Mouse (Mus musculus) left cerebral cortex, postnatal 36 days (tissue): ENCODE measurements around the gene Zfp467. TPM values are rescaled to one million over a fixed set of nuclear protein-coding genes. Genes with fewer than 3 reads are reported as not detected.
A peak's percentile ranks its signal among the peaks of the same experiment; 100 is the strongest.

Experiments
- DNase-seq, 2 experiments: peaks; one replicate each; pipeline ENCODE4 v3.0.0; 2021 to 2022; ENCODE audit warnings: low spot score in 2 of 2, mixed read lengths in 1 of 2
- intact Hi-C: fragments of 180-260 bp; cut with DNase I; formaldehyde crosslinking; loops from one replicate; pipeline ENCODE4 v1.15.1; 2025
- total RNA-seq, 2 experiments: library from RNA; stranded (reverse); gene quantifications; 2 replicates each; pipeline ENCODE4 v1.2.3; 2021

Gene Zfp467
- total RNA-seq, 2 experiments from 2014 or later: 24.7 to 28.8 TPM

DNA sequence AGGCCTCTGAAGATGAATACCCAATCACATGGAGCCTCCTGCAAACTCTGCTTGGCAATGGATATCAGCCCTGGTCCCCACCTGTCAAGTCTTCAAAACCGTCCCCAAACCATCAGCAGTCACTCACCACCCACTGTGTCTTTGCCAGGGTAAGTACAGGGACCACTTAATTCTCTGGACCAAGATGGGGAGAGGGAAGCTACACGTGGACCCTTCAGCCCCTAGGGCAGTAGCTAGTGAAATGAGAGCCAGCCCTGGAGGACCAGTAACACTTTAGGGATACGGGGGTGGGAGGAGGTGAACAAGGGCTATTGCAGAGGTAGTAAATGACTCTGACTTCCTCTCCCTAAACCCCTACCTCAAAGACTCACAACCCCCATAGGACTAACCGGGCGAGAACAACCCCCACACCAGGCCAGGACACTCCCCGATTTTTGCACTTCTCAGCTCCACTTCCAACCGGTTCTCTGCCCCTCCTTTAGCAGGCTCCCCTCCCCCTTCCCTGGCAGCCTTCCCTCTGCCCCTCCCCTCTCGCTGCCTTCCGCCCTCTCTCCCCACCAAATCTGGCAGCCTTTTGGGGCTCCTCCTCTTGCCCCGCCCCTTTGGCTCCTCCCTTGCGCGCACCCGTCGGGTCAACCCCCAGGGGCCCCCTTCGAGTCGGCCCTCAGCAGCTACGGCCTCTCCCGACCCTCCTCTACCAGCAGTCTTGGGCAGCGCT lies 1.9 kb downstream of the Zfp467 start:
- peak; percentile 83 to 85 for DNase-seq
- intact Hi-C loops: loop anchor here (1.0 to 2.0 kb wide), 3 partner anchors 47 to 112 kb away; no protein-coding TSS in a partner anchor

DNA sequence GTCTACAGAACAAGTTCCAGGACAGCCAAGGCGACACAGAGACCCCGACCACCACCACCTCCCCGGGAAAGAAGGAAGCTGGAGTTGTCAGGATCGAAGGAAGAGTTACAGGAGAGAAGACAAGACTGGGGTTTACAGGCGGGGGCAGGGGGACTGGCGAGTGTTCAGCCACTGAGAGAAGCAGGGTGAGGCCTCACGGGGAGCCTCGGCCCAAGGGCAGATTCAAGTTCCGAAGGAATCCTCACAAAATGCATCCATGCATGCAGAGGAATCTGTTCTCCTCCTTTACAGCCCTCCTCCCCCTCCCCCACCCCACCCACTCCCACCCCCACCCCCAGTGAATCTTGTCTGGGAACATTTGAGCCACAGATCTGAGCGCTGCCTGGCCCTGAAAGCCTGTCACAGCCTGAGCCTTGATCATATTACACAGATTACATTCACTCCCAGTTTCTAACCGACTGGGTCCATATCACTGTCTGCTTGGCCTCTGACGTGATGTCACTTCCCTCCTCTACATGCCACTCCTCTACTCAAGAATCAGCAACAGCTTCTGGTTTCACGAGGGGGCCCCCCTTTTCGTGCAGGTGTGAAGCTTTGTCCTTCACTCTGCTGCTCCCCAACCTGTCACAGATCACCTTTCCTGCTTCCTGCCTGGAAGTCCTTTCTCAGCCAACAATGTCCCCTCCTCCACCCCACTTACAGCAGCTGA lies 5.2 kb downstream of the Zfp467 start:
- DNase-seq: no peak
- intact Hi-C loops: no loop called here

DNA sequence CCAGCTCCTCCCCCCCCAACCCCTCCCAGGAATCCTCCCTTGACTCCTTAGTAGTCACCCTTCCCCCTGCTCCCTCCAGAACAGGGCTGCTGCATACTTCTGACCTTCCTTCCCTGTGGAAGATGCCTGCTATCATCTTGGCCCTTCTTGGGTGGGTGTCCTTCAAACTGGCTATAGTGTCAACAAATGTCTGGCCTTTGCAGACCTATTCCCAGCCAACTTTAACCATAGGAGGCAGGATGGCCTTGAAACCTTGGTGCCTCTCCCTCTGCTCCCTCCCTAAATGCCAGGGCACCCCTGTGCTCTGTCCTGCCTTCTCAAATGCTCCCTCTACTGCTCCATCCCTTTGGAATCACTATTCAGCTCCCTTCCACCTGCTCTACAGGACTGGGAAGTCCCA lies 6.0 kb downstream of the Zfp467 start:
- intact Hi-C loops: no loop called here
- no peak for DNase-seq

DNA sequence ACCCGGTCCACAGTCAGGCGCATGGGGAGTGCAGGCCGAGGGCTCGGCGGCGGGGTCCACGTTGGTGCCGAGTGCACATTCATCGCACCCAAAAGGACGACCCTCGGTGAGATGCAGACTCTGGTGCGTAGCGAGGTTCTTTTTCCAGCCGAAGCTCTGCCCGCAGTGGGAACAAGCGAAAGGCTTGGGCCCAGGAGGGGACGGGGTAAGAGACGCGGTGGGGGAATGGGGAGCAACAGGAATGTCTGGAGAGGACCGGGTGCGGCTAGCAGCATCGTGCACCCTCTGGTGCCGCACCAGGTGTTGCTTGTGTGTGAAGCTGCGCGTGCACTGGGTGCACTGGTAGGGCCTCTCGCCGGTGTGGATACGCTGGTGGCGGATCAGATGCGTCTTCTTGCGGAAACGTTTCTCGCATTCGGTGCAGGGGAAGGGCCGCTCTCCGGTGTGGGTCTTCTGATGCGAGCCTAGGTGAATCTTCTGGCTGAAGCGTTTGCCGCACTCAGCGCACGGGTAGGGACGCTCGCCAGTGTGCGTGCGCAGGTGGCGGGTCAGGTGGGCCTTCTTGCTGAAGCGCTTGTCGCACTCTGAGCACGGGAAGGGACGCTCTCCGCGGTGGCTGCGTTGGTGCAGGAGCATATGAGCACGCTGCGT lies 7.0 kb downstream of the Zfp467 start:
- intact Hi-C loops: no loop called here
- no peak for DNase-seq

DNA sequence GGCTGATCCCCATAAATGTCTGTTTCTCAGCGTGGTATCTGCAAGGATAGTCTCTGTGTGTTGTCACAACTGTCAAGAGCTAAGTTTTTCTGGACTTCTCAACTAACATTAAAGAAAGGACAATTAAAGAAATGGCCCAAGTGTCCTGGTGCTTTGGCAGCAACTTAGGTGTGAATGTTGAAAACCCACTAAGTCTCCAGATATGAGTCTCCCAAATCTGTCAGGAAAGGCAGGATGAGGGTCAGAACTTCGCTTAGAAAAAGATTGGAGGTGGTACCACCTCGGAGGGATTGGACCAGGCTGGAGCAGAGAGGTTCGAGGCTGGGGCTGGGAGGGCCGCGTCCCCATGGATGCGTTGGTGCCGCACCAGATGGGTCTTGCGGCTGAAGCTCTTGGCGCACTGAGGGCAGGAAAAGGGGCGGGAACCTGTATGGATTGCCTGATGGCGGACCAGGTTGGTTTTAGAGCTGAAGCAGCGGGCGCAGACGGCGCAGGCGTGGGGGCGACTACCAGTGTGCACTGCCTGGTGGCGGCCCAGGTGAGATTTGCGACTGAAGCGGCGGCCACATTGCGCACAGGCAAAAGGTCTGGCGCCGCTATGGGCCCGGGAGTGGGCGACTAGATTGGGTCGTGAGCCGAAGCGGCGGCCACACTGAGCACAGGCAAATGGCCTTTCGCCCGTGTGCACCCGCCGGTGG lies 7.8 kb downstream of the Zfp467 start:
- intact Hi-C loops: no loop called here
- DNase-seq: no peak

DNA sequence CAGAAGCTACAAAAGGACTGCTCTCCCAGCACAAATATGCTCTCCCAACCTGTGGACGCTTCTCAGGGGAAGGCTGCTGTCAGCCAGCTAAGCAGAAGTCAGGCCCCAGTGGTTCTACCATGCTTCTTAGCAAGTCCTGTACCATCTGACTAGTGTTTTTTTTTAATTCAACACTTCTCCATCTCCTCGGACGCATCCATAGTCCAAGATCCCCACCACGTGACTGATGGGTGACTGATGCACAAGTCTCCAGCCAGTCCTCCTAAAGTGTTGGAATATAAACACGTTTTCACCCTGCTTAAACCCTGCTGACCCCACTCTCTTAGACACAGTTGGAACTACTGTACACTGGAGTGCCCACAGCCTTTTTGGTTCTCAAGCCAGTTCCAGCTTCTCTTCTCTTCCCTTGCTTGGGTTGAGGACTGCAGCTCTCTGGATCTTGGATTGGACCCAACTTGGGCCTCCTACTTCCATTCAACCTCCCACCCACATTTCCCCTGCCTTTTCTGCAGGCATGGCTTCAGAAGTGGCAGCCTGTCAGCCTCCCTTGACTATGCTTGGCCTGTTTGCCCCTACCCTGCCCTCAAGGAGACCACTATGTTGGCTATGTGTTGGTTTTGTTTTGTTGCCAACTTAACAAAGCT lies 9.8 kb downstream of the Zfp467 start:
- intact Hi-C loops: no loop called here
- no peak for DNase-seq

DNA sequence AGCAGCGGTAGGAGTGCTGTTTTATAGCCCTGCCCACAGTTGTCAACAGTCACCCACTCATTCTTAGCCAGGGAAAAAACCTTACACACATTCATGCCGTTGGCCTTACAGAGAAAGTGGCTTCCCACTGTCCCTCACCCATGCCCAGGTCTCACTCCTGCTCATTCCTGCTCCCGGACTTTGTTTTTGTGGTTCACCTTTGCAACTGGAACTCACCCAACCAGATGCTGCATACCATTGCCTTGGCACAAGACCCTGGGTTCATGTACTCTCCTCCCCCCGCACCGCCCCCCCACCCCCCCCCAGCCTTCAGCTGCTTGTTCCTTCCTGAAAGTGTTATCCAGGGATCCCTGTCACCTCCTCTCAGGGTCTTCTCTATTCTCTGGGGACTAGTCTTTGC lies 10.5 kb downstream of the Zfp467 start:
- intact Hi-C loops: no loop called here
- no peak for DNase-seq

- intact Hi-C loops: no loop called here
- DNase-seq: no peak
Observed at GRCm38 (mm10) chr6:48434651-48435050, 11.0 kb downstream of the Zfp467 start.

GRCm38 (mm10) chr6:48432893-48433816 lies 12.5 kb downstream of the Zfp467 start:
- intact Hi-C loops: no loop called here
- DNase-seq: no peak

GRCm38 (mm10) chr6:48430748-48431147 lies 14.9 kb downstream of the Zfp467 start:
- intact Hi-C loops: no loop called here
- no peak for DNase-seq

GRCm38 (mm10) chr6:48428769-48429557 lies 16.7 kb downstream of the Zfp467 start:
- no peak for DNase-seq
- intact Hi-C loops: no loop called here

- DNase-seq: no peak
- intact Hi-C loops: no loop called here
Observed at GRCm38 (mm10) chr6:48426956-48427355, 18.7 kb downstream of the Zfp467 start.

- no peak for DNase-seq
- intact Hi-C loops: no loop called here
Observed at GRCm38 (mm10) chr6:48424074-48424473, 21.6 kb downstream of the Zfp467 start.

- no peak for DNase-seq
- intact Hi-C loops: no loop called here
Observed at GRCm38 (mm10) chr6:48423336-48423735, 22.3 kb downstream of the Zfp467 start.

GRCm38 (mm10) chr6:48420647-48421046 lies 25.0 kb downstream of the Zfp467 start:
- no peak for DNase-seq
- intact Hi-C loops: no loop called here

DNA sequence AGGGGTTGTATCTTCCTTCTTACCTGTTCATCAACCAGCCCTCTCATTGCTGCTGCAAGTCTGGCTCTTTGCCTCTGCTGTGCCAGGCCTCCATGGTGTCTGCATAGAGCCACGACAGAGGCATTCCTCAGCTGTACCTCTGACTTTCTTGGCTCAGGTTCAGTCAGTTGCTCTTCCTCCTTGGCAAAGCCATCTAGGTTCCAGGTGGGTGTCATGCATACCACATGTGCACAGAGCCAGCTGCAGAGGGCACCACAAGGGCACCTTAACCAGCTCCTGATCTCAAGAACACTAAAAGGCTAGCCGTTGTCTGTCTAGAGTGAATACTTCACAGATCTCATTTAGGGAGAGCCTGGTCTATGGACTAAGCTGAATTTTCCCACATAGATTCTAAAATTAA lies 29.1 kb downstream of the Zfp467 start:
- intact Hi-C loops: no loop called here
- no peak for DNase-seq

DNA sequence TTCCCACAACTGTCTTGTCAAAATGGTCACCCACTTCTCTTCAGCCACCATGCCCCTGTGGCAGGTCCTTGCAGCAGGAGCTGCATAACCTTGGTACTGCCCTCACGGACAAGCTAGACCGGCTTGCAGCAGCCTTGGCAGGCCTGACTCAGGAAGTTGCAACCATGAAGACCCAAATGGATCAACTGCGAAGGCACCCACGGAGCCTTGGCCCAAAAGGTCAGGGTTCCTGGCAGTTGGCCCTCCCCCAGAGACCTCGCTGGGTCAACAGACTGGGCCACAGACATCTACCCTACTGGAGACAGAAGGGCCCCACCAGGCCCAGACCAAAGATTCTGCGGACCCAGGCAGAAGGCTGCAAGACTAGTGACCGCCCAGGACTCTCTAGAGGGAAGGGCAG lies 30.0 kb downstream of the Zfp467 start:
- DNase-seq: no peak
- intact Hi-C loops: no loop called here

GRCm38 (mm10) chr6:48414886-48415285 lies 30.7 kb downstream of the Zfp467 start:
- no peak for DNase-seq
- intact Hi-C loops: no loop called here
